Mouse (Mus musculus): ENCODE results near the gene Cdk17. TPM values are rescaled to one million over a fixed set of nuclear protein-coding genes. Genes with fewer than 3 reads are reported as not detected.
A peak's percentile ranks its signal among the peaks of the same experiment; 100 is the strongest.

The Cdk17 gene
- polyA plus RNA-seq, 1 experiment from 2014 or later: 67.8 TPM

DNA sequence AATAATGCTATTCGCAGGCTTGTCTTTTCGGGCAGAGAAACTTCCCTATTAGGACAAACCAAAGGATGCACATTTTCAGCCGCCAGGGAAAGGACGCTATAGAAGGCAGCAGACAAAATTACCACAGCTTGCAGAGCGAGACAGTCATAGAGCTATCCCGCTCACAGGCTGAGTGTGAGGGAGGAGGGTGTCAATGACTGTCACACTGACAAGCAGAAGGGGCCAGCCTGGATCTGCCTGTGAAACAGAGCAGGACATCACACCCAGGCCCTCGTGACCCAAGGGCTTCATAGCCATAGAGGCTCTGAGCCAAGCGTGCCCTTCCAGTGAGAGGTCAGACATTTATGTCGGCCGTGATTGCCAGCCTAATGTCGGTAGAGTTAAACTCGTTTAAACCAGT lies 119.9 kb downstream of the Cdk17 start:
- no peaks in the 10 kb centered on the region for H3K27me3 ChIP-seq (ENCODE audit: control insufficient read depth, insufficient read depth, low read length)
- no peak overlapping the region for H3K4me3 ChIP-seq (replicated peaks; ENCODE audit: low read depth, low read length)
- 77% methylated on average over 12 of the region's 12 CpGs for WGBS
- H3K4me1 ChIP-seq (ENCODE audit: control insufficient read depth, insufficient read depth, low read length): peaks cover 17% of the 10 kb centered on the region
- no peaks in the 10 kb centered on the region for H3K36me3 ChIP-seq (ENCODE audit: control insufficient read depth, insufficient read depth, low read length)
- H3K9ac ChIP-seq (replicated peaks; ENCODE audit: low read length): no peak overlapping the region
- no peak overlapping the region for H3K27ac ChIP-seq (replicated peaks; ENCODE audit: low read depth, low read length)
- H3K9me3 ChIP-seq (ENCODE audit: control insufficient read depth, low read length): no peaks in the 10 kb centered on the region
- no peak overlapping the region for H3K4me2 ChIP-seq (ENCODE audit: low read length)
- no peak for DNase-seq
- no peak for ATAC-seq (ENCODE audit: low FRiP score, low TSS enrichment)

DNA sequence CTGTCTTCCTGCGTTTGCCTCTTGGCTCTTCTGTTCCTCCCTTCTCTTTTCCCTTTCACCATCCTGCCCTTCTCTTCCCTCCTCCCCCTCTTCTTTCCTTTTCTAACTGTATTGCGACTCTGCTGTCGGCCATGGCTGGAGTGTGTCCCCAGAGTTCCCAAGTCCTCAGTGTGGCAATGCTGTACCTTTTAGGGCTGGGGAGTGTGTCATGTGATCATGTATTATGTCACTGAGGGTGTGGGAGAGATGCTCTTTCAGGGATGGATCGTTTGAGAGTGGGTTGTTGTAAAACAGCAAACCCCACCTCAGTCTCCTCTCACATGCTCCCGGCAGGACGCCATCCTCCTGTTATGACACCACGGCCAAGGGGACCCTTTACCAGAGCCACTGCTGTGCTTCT lies 120.4 kb downstream of the Cdk17 start:
- Histone ChIP-seq H3K4me2 (ENCODE audit: low read length) (no peak overlapping the region), H3K27me3 (ENCODE audit: control insufficient read depth, insufficient read depth, low read length) (no peaks in the 10 kb centered on the region), H3K27ac (replicated peaks; ENCODE audit: low read depth, low read length) (no peak overlapping the region), H3K9me3 (ENCODE audit: control insufficient read depth, low read length) (no peaks in the 10 kb centered on the region), H3K9ac (replicated peaks; ENCODE audit: low read length) (no peak overlapping the region), H3K4me1 (ENCODE audit: control insufficient read depth, insufficient read depth, low read length) (peaks cover 12% of the 10 kb centered on the region), H3K4me3 (replicated peaks; ENCODE audit: low read depth, low read length) (no peak overlapping the region), H3K36me3 (ENCODE audit: control insufficient read depth, insufficient read depth, low read length) (no peaks in the 10 kb centered on the region)
- 71% methylated on average over 7 of the region's 7 CpGs for WGBS
- DNase-seq (no peak), ATAC-seq (ENCODE audit: low FRiP score, low TSS enrichment) (no peak)

DNA sequence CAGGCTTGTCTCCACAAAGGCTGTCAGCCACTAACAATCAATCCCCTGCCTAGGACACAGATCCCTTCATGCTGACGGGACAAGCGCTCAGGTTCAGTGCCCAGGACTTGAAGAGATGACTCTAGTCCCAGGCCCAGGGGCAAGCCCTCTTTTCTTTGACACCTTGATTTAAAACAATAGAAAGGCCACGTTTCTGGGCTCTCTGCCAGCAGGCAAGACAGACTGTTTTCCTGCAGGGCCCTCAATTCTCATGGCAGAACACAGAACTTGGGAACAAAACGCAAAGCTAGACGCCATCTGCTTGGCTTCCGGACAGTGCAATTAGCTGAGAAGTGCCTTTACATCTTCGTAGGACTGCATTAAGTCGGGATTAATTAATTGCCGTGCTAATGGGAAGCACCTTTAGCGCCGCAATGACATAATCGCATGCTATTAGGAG lies 121.9 kb downstream of the Cdk17 start:
- peak; percentile 65 for DNase-seq
- 17% methylated on average over 12 of the region's 12 CpGs for WGBS
- no peaks in the 10 kb centered on the region for H3K36me3 ChIP-seq (ENCODE audit: control insufficient read depth, insufficient read depth, low read length)
- no peaks in the 10 kb centered on the region for H3K27me3 ChIP-seq (ENCODE audit: control insufficient read depth, insufficient read depth, low read length)
- H3K4me3 ChIP-seq (replicated peaks; ENCODE audit: low read depth, low read length): no peak overlapping the region
- no peaks in the 10 kb centered on the region for H3K9me3 ChIP-seq (ENCODE audit: control insufficient read depth, low read length)
- H3K9ac ChIP-seq (replicated peaks; ENCODE audit: low read length): no peak overlapping the region
- no peak for ATAC-seq (ENCODE audit: low FRiP score, low TSS enrichment)
- no peak overlapping the region for H3K27ac ChIP-seq (replicated peaks; ENCODE audit: low read depth, low read length)
- H3K4me2 ChIP-seq (ENCODE audit: low read length): no peak overlapping the region
- 0 out of 2 replicates have a peak, but pooled peaks cover 2% of the 10 kb centered on the region for H3K4me1 ChIP-seq (ENCODE audit: control insufficient read depth, insufficient read depth, low read length)

DNA sequence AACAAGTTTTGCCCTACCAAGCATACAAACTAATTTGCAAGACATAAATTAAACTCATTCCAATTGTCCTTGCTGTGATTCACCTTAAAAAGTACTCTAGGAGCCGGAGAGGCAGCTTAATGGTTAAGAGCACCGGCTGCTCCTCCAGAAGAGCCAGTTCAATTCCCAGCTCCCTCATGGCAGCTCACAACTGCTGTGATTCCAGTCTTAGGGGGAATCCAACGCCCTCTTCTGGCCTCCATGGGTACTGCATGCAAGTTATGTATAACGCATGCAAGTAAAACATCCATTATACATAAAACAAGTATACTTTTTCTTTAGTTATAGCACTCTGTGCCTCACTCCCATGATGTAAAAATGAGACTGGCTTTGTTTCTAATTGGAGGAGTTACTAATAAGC lies 122.6 kb downstream of the Cdk17 start:
- ATAC-seq (ENCODE audit: low FRiP score, low TSS enrichment): no peak
- H3K27me3 ChIP-seq (ENCODE audit: control insufficient read depth, insufficient read depth, low read length): no peaks in the 10 kb centered on the region
- no peaks in the 10 kb centered on the region for H3K4me1 ChIP-seq (ENCODE audit: control insufficient read depth, insufficient read depth, low read length)
- 71% methylated on average over 4 of the region's 4 CpGs for WGBS
- H3K27ac ChIP-seq (replicated peaks; ENCODE audit: low read depth, low read length): no peak overlapping the region
- no peaks in the 10 kb centered on the region for H3K9me3 ChIP-seq (ENCODE audit: control insufficient read depth, low read length)
- H3K4me3 ChIP-seq (replicated peaks; ENCODE audit: low read depth, low read length): no peak overlapping the region
- H3K4me2 ChIP-seq (ENCODE audit: low read length): no peak overlapping the region
- DNase-seq: peak; percentile 26
- no peaks in the 10 kb centered on the region for H3K36me3 ChIP-seq (ENCODE audit: control insufficient read depth, insufficient read depth, low read length)
- no peak overlapping the region for H3K9ac ChIP-seq (replicated peaks; ENCODE audit: low read length)

DNA sequence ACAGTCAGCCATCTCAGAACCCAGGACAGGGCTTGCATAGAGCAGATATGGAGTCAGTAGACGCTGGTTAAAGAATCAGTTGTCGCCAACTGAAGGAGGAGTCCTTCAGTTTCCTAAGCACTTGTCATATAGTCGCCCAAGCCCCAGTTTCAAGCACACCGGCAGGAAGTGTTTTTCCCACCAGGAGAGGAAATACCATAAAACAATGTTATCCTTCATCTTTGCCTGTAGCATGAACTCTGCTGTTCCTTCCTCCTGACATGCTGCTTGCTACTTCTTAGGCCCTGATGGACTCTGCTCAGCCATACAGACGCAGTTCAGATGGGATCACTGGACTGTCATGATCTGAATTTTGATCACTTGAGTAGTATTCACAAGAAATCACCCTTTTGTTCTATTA lies 124.8 kb downstream of the Cdk17 start:
- no peak overlapping the region for H3K27ac ChIP-seq (replicated peaks; ENCODE audit: low read depth, low read length)
- no peaks in the 10 kb centered on the region for H3K36me3 ChIP-seq (ENCODE audit: control insufficient read depth, insufficient read depth, low read length)
- H3K9me3 ChIP-seq (ENCODE audit: control insufficient read depth, low read length): no peaks in the 10 kb centered on the region
- H3K27me3 ChIP-seq (ENCODE audit: control insufficient read depth, insufficient read depth, low read length): no peaks in the 10 kb centered on the region
- H3K4me2 ChIP-seq (ENCODE audit: low read length): no peak overlapping the region
- H3K9ac ChIP-seq (replicated peaks; ENCODE audit: low read length): no peak overlapping the region
- no peaks in the 10 kb centered on the region for H3K4me1 ChIP-seq (ENCODE audit: control insufficient read depth, insufficient read depth, low read length)
- H3K4me3 ChIP-seq (replicated peaks; ENCODE audit: low read depth, low read length): no peak overlapping the region
- 87% methylated on average over 5 of the region's 5 CpGs for WGBS
- DNase-seq: no peak
- ATAC-seq (ENCODE audit: low FRiP score, low TSS enrichment): no peak

DNA sequence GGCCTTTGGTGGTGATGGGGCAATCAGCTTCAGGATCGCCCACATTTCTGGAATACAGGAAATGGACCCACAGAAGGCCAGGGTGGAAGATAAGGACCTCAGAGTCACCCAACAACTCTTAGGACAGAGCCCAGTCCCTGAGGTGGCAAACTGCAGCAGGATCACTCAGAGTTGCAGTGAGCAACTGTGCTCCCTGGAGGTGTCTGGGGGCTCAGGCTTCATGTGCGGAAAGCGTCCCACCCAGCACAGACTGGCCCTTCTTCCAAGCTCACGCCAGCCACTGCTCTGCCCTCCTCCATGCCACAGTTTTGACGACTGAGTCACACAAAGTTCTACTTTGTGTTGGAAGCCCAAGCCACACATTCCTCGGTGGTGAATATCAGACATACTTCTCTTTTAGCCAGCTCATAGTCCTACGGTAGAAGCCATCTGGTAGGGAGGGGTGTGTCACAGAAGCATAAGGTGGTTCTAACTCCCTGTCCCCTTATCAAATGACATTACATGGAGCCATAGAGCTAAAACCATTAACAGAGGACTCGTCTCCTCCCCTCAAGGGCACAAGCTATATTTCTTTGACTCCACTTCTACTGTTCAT lies 127.0 kb downstream of the Cdk17 start:
- no peak overlapping the region for H3K4me3 ChIP-seq (replicated peaks; ENCODE audit: low read depth, low read length)
- H3K27ac ChIP-seq (replicated peaks; ENCODE audit: low read depth, low read length): no peak overlapping the region
- H3K9me3 ChIP-seq (ENCODE audit: control insufficient read depth, low read length): no peaks in the 10 kb centered on the region
- no peaks in the 10 kb centered on the region for H3K27me3 ChIP-seq (ENCODE audit: control insufficient read depth, insufficient read depth, low read length)
- no peaks in the 10 kb centered on the region for H3K36me3 ChIP-seq (ENCODE audit: control insufficient read depth, insufficient read depth, low read length)
- no peak overlapping the region for H3K9ac ChIP-seq (replicated peaks; ENCODE audit: low read length)
- no peak overlapping the region for H3K4me2 ChIP-seq (ENCODE audit: low read length)
- 93% methylated on average over 8 of the region's 8 CpGs for WGBS
- ATAC-seq (ENCODE audit: low FRiP score, low TSS enrichment) (no peak), DNase-seq (no peak)
- H3K4me1 ChIP-seq (ENCODE audit: control insufficient read depth, insufficient read depth, low read length): 0 out of 2 replicates have a peak, but pooled peaks cover 4% of the 10 kb centered on the region

DNA sequence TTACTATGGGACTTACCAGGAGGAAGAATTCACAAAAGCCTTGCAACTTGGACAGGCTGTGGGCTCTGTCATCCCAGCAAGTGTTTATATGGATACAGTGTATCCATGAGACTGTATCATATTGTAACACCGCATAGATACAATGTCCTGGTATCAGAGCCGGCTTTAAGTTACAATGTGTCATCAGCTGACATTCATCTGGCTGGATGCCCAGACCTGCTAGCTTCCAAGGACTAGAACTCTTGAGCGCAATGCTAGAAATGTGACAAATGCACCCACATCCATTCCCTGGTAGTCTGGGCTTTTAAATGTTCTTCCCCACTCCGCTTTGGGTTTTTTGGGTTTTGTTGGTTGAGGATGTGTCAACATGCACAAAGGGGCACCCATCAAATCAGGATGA lies 127.7 kb downstream of the Cdk17 start:
- H3K9me3 ChIP-seq (ENCODE audit: control insufficient read depth, low read length): no peaks in the 10 kb centered on the region
- H3K9ac ChIP-seq (replicated peaks; ENCODE audit: low read length): no peak overlapping the region
- 0 out of 2 replicates have a peak, but pooled peaks cover 4% of the 10 kb centered on the region for H3K4me1 ChIP-seq (ENCODE audit: control insufficient read depth, insufficient read depth, low read length)
- H3K36me3 ChIP-seq (ENCODE audit: control insufficient read depth, insufficient read depth, low read length): no peaks in the 10 kb centered on the region
- no peak overlapping the region for H3K4me2 ChIP-seq (ENCODE audit: low read length)
- H3K27me3 ChIP-seq (ENCODE audit: control insufficient read depth, insufficient read depth, low read length): no peaks in the 10 kb centered on the region
- WGBS: 74% methylated on average over 4 of the region's 4 CpGs
- ATAC-seq (ENCODE audit: low FRiP score, low TSS enrichment): no peak
- no peak overlapping the region for H3K27ac ChIP-seq (replicated peaks; ENCODE audit: low read depth, low read length)
- H3K4me3 ChIP-seq (replicated peaks; ENCODE audit: low read depth, low read length): no peak overlapping the region
- DNase-seq: peak; percentile 37

DNA sequence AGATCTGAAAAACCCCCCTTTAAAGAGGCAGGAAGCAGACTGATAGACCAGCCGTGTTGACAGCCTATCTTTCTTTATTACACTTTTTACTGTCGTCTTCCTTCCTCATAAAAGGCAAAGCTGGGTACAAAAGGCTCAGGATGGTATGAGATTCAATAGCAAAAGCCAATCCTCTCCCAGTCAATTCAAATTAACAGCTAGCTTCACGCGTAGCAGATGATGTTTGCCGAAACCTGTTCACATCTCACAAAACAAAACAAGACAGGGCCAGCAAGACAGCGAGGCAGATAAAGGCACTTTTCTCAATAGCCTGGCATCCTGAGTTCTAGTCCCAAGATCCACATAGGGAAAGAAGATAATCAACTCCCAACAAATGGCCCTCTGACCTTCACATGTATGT lies 128.7 kb downstream of the Cdk17 start:
- no peaks in the 10 kb centered on the region for H3K27me3 ChIP-seq (ENCODE audit: control insufficient read depth, insufficient read depth, low read length)
- no peaks in the 10 kb centered on the region for H3K9me3 ChIP-seq (ENCODE audit: control insufficient read depth, low read length)
- H3K9ac ChIP-seq (replicated peaks; ENCODE audit: low read length): no peak overlapping the region
- DNase-seq (no peak), ATAC-seq (ENCODE audit: low FRiP score, low TSS enrichment) (no peak)
- no peak overlapping the region for H3K4me2 ChIP-seq (ENCODE audit: low read length)
- 35% methylated on average over 6 of the region's 6 CpGs for WGBS
- no peak overlapping the region for H3K27ac ChIP-seq (replicated peaks; ENCODE audit: low read depth, low read length)
- 0 out of 2 replicates have a peak, but pooled peaks cover 4% of the 10 kb centered on the region for H3K4me1 ChIP-seq (ENCODE audit: control insufficient read depth, insufficient read depth, low read length)
- no peaks in the 10 kb centered on the region for H3K36me3 ChIP-seq (ENCODE audit: control insufficient read depth, insufficient read depth, low read length)
- no peak overlapping the region for H3K4me3 ChIP-seq (replicated peaks; ENCODE audit: low read depth, low read length)

DNA sequence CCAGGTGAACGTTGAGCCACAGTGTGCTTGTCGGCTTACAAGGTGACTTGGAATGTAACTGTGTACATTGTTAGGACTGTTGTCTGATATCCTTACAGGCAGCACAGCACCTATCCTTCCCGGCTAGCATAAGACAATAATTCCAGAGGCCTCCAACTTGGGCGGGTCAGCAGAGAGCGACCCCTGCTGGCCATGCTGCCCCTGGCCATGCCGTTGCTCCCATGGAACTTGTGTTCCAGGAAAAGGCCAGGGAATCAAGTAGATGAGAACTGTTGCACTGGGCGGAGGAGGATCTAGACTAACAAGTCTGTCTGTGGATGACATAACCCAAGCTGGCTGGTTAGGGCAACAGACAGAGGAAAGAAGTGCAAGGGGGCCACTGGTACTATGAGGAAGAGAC lies 130.7 kb downstream of the Cdk17 start:
- no peak overlapping the region for H3K4me2 ChIP-seq (ENCODE audit: low read length)
- DNase-seq: peak; percentile 67
- ATAC-seq (ENCODE audit: low FRiP score, low TSS enrichment): no peak

More for the DNA sequence above, 130.7 kb downstream of the Cdk17 start:
- Histone ChIP-seq H3K36me3 (ENCODE audit: control insufficient read depth, insufficient read depth, low read length) (no peaks in the 10 kb centered on the region), H3K9me3 (ENCODE audit: control insufficient read depth, low read length) (no peaks in the 10 kb centered on the region), H3K4me3 (replicated peaks; ENCODE audit: low read depth, low read length) (no peak overlapping the region), H3K27ac (replicated peaks; ENCODE audit: low read depth, low read length) (no peak overlapping the region), H3K27me3 (ENCODE audit: control insufficient read depth, insufficient read depth, low read length) (no peaks in the 10 kb centered on the region), H3K9ac (replicated peaks; ENCODE audit: low read length) (no peak overlapping the region), H3K4me1 (ENCODE audit: control insufficient read depth, insufficient read depth, low read length) (0 out of 2 replicates have a peak, but pooled peaks cover 4% of the 10 kb centered on the region)
- 36% methylated on average over 7 of the region's 7 CpGs for WGBS
